Mouse (Mus musculus) spleen, adult 2 months (tissue): ENCODE results near the gene Nedd4. TPM values are rescaled to one million over a fixed set of nuclear protein-coding genes. Genes with fewer than 3 reads are reported as not detected.
A peak's percentile ranks its signal among the peaks of the same experiment; 100 is the strongest.
"Not testable (repeated sequence)": the region's sequence is repeated elsewhere in the genome, so short reads cannot be mapped to it uniquely, and the experiment has no call there.

Experiments
- DNase-seq, 2 experiments: peaks; one replicate each; pipeline versions ENCODE4 v3.0.0 to v3.0.0-alpha.2; 2012 to 2021; ENCODE audit warnings: low spot score in 2 of 2, low read depth in 1 of 2
- H3K27ac ChIP-seq: fragments of 200-500 bp; 2 replicates; pipeline ENCODE4 v1.5.1; 2012; ENCODE audit warnings: low read length, inconsistent platforms; ENCODE audit not compliant: insufficient read depth
- H3K27me3 ChIP-seq: fragments of 200-500 bp; 2 replicates; pipeline ENCODE4 v1.6.1; 2012; ENCODE audit warnings: mild to moderate bottlenecking, moderate library complexity, low read length, inconsistent platforms; ENCODE audit not compliant: control insufficient read depth, insufficient read depth
- H3K36me3 ChIP-seq: fragments of 200-500 bp; 2 replicates; pipeline ENCODE4 v1.6.1; 2012; ENCODE audit warnings: mild to moderate bottlenecking, low read length, inconsistent platforms; ENCODE audit not compliant: control insufficient read depth, insufficient read depth
- H3K4me1 ChIP-seq: fragments of 200-500 bp; 2 replicates; pipeline ENCODE4 v1.6.1; 2011; ENCODE audit warnings: inconsistent platforms; ENCODE audit not compliant: control insufficient read depth, insufficient read depth, insufficient read length
- H3K4me3 ChIP-seq: fragments of 200-500 bp; 2 replicates; pipeline ENCODE4 v1.5.1; 2011; ENCODE audit warnings: mild to moderate bottlenecking, inconsistent platforms; ENCODE audit not compliant: insufficient read depth, insufficient read length; ENCODE audit errors: extremely low read depth
- CTCF ChIP-seq: fragments of 200-500 bp; IDR thresholded peaks from 2 replicates; pipeline ENCODE4 v1.5.1; 2011; ENCODE audit warnings: mild to moderate bottlenecking, inconsistent platforms; ENCODE audit not compliant: insufficient read depth, insufficient read length, insufficient replicate concordance; ENCODE audit errors: extremely low read depth
- POLR2A ChIP-seq: fragments of 200-500 bp; IDR thresholded peaks from 2 replicates; pipeline ENCODE4 v1.6.1; 2011; ENCODE audit warnings: low read depth, low read length, inconsistent platforms
- WGBS: fragments of 180-500 bp; shearing (Covaris S2); methylation state at CpG from one replicate; pipeline ENCODE4 v1.1.7; 2018; 5-methylcytosine and 5-hydroxymethylcytosine counted together
- polyA plus RNA-seq: library from polyadenylated mRNA; depleted of rRNA; stranded (reverse); fragments of >200 nt; gene quantifications from 2 replicates; pipeline ENCODE4 v1.2.3, GENCODE M21; 2012

The Nedd4 gene
- polyA plus RNA-seq, 1 experiment, result 30.6 TPM

GRCm38 (mm10) chr9:72639843-72640621, 22.1 kb upstream of the Nedd4 start:
- H3K27ac ChIP-seq, result peak overlapping the region; percentile 62
- DNase-seq, result peak in 1 of 2 experiments; percentile 24
- H3K36me3 ChIP-seq, result no peaks in the 10 kb centered on the region
- H3K4me3 ChIP-seq, result peak overlapping the region; percentile 49
- peaks cover 8% of the 10 kb centered on the region for H3K4me1 ChIP-seq
- 24% methylated on average over 27 of the region's 27 CpGs for WGBS
- no peaks in the 10 kb centered on the region for H3K27me3 ChIP-seq
- TF ChIP-seq CTCF (no peak), POLR2A (no peak)

DNA sequence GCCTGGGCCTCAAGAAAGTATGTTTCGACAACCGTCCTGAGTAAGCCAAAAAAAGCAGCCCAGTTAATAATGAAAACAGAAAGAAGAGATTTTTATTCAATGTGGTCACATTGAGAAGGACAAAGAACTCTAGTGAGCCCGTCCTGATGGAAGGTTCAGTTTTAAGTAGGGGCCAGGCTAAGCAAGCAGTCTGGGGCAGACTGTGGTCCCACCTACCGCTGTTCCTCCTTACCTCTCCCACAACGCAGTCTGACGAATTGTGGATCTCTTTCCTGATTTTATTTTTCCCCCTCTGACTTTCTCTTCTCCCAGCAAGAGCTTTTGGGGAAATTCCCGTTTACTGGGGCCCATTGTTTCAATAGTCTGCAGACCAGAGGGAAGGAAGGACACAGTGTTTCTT, 21.5 kb upstream of the Nedd4 start:
- 77% methylated on average over 7 of the region's 7 CpGs for WGBS
- Histone ChIP-seq H3K27me3 (no peaks in the 10 kb centered on the region), H3K36me3 (no peaks in the 10 kb centered on the region), H3K4me1 (peaks cover 8% of the 10 kb centered on the region), H3K4me3 (no peak overlapping the region), H3K27ac (peak overlapping the region; percentile 55; the same call in 1 of the 2 replicates)
- no peak for TF ChIP-seq POLR2A
- TF ChIP-seq CTCF, result no peak
- no peak for DNase-seq

- Histone ChIP-seq H3K36me3 (no peaks in the 10 kb centered on the region), H3K27ac (peak overlapping the region; percentile 46; the same call in 1 of the 2 replicates), H3K4me3 (no peak overlapping the region), H3K4me1 (peaks cover 8% of the 10 kb centered on the region), H3K27me3 (no peaks in the 10 kb centered on the region)
- no peak for TF ChIP-seq POLR2A
- TF ChIP-seq CTCF, result no peak
- WGBS, result 94% methylated on average over 6 of the region's 6 CpGs
- DNase-seq, result no peak
These were observed 21.0 kb upstream of the Nedd4 start for GRCm38 (mm10) chr9:72641093-72641680.

DNA sequence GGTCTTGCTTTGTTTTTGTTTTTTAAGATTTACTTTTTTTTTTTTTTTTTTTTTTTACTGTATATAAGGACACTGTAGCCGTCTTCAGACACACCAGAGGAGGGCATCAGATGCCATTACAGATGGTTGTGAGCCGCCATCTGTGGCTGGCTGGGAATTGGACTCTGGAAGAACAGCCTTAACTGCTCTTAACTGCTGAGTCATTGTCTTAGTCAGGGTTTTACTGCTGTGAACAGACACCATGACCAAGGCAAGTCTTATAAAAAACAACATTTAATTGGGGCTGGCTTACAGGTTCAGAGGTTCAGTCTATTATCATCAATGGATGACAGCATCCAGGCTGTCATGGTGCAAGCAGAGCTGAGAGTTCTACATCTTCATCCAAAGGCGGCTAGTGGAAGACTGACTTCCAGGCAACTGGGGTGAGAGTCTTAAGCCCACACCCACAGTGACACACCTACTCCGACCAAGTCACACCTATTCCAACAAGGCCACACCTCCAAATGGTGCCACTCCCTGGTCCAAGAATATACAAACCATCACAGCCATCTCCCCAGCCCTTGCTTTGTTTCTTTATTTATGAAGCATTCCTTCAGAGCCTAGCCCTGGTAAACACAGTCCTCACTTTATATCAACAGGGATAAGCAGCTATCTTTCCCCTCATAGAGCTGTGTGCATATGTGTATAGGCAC, 19.2 kb upstream of the Nedd4 start:
- not testable (repeated sequence) for H3K4me1 ChIP-seq, H3K27me3 ChIP-seq, DNase-seq, H3K4me3 ChIP-seq, H3K27ac ChIP-seq, H3K36me3 ChIP-seq
- 91% methylated on average over 4 of the region's 4 CpGs for WGBS

DNA sequence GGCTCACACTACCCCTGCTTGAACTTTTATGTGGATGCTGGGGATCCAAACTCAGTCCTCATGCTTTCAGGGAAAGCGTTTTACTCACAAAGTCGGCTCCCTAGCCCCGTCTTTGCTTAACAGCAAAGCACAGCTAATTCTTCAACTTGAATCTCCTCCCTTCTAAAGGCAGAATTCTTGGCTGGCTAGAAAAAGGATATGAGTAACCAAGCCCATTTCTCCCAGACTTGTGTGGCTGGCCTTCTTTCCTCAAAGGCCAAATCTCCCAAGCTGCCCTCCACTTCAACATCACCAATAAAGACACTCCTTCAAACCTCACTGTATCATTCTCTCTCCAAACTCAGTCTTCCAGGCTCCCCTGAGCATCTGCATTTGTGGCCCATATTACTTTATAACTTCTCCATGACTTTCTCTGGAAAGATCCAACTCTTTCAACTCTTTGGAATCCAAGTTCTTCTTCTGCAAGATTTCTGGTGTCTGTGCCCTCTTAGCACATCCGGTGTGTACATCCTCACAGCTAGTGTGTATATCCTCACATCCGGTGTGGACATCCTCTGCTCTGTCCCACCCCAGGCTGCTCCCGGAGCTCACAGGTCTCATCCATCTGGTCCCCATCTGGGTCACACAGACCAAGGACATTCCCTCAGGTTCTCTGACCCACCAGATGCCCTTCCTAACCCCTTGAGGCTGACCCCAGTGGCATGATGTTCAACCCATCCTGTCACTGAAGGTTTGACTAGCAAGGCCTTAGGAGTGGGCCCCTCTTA, 18.3 kb upstream of the Nedd4 start:
- Histone ChIP-seq H3K4me1 (peaks cover 8% of the 10 kb centered on the region), H3K36me3 (no peaks in the 10 kb centered on the region), H3K4me3 (no peak overlapping the region), H3K27me3 (no peaks in the 10 kb centered on the region), H3K27ac (no peak overlapping the region)
- DNase-seq, result no peak
- TF ChIP-seq CTCF (no peak), POLR2A (no peak)
- WGBS, result 90% methylated on average over 6 of the region's 6 CpGs

DNA sequence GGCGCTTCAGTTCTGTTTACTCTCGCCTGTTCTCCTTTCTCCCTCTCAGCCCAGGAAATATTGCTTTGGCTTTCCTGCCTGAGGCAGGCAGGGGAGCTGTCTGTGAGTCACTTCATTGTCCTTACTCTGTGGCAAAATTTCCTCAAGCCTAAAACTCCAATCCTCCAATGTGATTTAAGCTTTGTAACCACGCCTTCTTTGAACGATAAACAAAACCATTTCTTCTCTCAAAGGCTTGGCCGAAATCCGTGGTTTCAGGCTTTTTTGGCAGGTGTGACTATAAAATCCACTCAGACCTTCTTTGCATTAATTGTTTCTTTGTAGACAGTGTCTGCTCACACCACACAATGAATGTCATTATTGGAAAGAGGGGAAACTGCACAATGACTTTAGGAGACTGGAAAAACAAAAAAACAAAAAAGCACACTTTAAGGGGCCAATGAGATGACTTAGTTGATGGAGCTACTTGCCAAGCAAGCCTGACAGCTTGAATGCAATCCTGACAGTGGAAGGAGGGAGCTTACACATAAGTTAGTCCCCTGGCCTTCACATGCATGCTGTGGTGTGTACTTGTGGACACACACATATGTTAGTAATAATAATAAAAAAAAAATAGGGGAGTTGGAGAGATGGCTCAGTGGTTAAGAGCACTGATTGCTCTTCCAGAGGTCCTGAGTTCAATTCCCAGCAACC, 17.6 kb upstream of the Nedd4 start:
- WGBS, result 64% methylated on average over 6 of the region's 6 CpGs
- no peak overlapping the region for H3K27ac ChIP-seq
- H3K4me3 ChIP-seq, result no peak overlapping the region
- H3K36me3 ChIP-seq, result no peaks in the 10 kb centered on the region
- TF ChIP-seq CTCF, result no peak
- TF ChIP-seq POLR2A, result no peak
- H3K27me3 ChIP-seq, result no peaks in the 10 kb centered on the region
- peaks cover 7% of the 10 kb centered on the region for H3K4me1 ChIP-seq
- no peak for DNase-seq
